Mouse (Mus musculus) hindbrain, embryonic 13.5 days (tissue): ENCODE data around the gene Gm29427. TPM values are rescaled to one million over a fixed set of nuclear protein-coding genes. Genes with fewer than 3 reads are reported as not detected.
"Not testable (repeated sequence)": the region's sequence is repeated elsewhere in the genome, so short reads cannot be mapped to it uniquely, and the experiment has no call there.

Experiments
- ATAC-seq: fragments of 200-750 bp; cut with Nextera tagmentation; 2 replicates; pipeline ENCODE4 v1.8.0; 2017; ENCODE audit warnings: moderate TSS enrichment; ENCODE audit not compliant: low FRiP score
- H3K27ac ChIP-seq: fragments of 300-500 bp; sonication (generic); 2 replicates; pipeline ENCODE4 v1.5.1; 2015; ENCODE audit warnings: inconsistent platforms, mild to moderate bottlenecking, moderate library complexity
- H3K27me3 ChIP-seq: fragments of 300-500 bp; sonication (generic); 2 replicates; pipeline ENCODE4 v1.6.1; 2015; ENCODE audit warnings: mild to moderate bottlenecking, inconsistent platforms
- H3K36me3 ChIP-seq: fragments of 300-500 bp; sonication (generic); 2 replicates; pipeline ENCODE4 v1.6.1; 2015; ENCODE audit warnings: mild to moderate bottlenecking, inconsistent platforms
- H3K4me1 ChIP-seq: fragments of 300-500 bp; sonication (generic); replicated peaks from 2 replicates; pipeline ENCODE4 v1.6.1; 2015; ENCODE audit warnings: inconsistent platforms
- H3K4me2 ChIP-seq: fragments of 300-500 bp; sonication (generic); 2 replicates; pipeline ENCODE4 v1.6.1; 2015; ENCODE audit warnings: inconsistent platforms, mild to moderate bottlenecking, moderate library complexity
- H3K4me3 ChIP-seq: fragments of 300-500 bp; sonication (generic); 2 replicates; pipeline ENCODE4 v1.5.1; 2015; ENCODE audit warnings: mild to moderate bottlenecking, inconsistent platforms
- H3K9ac ChIP-seq: fragments of 300-500 bp; sonication (generic); 2 replicates; pipeline ENCODE4 v1.6.1; 2015; ENCODE audit warnings: mild to moderate bottlenecking, inconsistent platforms
- H3K9me3 ChIP-seq: fragments of 300-500 bp; sonication (generic); 2 replicates; pipeline ENCODE4 v1.6.1; 2016; ENCODE audit warnings: inconsistent platforms
- WGBS: fragments of 180-500 bp; shearing (Covaris S2); methylation state at CpG from one replicate; pipeline ENCODE4 v1.1.7; 2015; 5-methylcytosine and 5-hydroxymethylcytosine counted together
- polyA plus RNA-seq: library from polyadenylated mRNA; unstranded; fragments of >200 nt; fragmentation: Nextera tagmentation; extraction: Ambion mirVana; gene quantifications from 2 replicates; pipeline ENCODE4 v1.2.1, GENCODE M21; 2015

Gm29427 gene
- polyA plus RNA-seq, 1 experiment from 2014 or later: 0.16 TPM

GRCm38 (mm10) chr1:130683905-130684304 is 31.7 kb downstream of the Gm29427 start:
- 60% methylated on average over 1 of the region's 1 CpGs for WGBS

GRCm38 (mm10) chr1:130681656-130682413 is 33.8 kb downstream of the Gm29427 start:
- H3K4me3 ChIP-seq: no peak overlapping the region
- no peak overlapping the region for H3K9ac ChIP-seq
- WGBS: 84% methylated on average over 6 of the region's 6 CpGs
- no peak overlapping the region for H3K4me2 ChIP-seq
- no peaks in the 10 kb centered on the region for H3K4me1 ChIP-seq
- no peak for ATAC-seq
- H3K9me3 ChIP-seq: no peaks in the 10 kb centered on the region
- no peak overlapping the region for H3K27ac ChIP-seq
- no peaks in the 10 kb centered on the region for H3K36me3 ChIP-seq
- H3K27me3 ChIP-seq: no peaks in the 10 kb centered on the region

More at GRCm38 (mm10) chr1:130683905-130684304, 31.7 kb downstream of the Gm29427 start:
- no peak for ATAC-seq
- no peak overlapping the region for H3K4me3 ChIP-seq
- peaks cover 3% of the 10 kb centered on the region; the same call in 1 of the 2 replicates for H3K9me3 ChIP-seq
- H3K4me2 ChIP-seq: no peak overlapping the region
- H3K36me3 ChIP-seq: peaks cover 15% of the 10 kb centered on the region
- H3K27me3 ChIP-seq: no peaks in the 10 kb centered on the region
- no peaks in the 10 kb centered on the region for H3K4me1 ChIP-seq
- no peak overlapping the region for H3K27ac ChIP-seq
- H3K9ac ChIP-seq: no peak overlapping the region

GRCm38 (mm10) chr1:130681075-130681474 is 34.5 kb downstream of the Gm29427 start:
- Histone ChIP-seq H3K9me3 (no peaks in the 10 kb centered on the region), H3K9ac (no peak overlapping the region), H3K27me3 (no peaks in the 10 kb centered on the region), H3K4me3 (no peak overlapping the region), H3K4me2 (no peak overlapping the region), H3K4me1 (no peaks in the 10 kb centered on the region), H3K36me3 (no peaks in the 10 kb centered on the region), H3K27ac (no peak overlapping the region)
- 93% methylated on average over 2 of the region's 2 CpGs for WGBS
- no peak for ATAC-seq

GRCm38 (mm10) chr1:130678551-130678950 is 37.0 kb downstream of the Gm29427 start:
- no peaks in the 10 kb centered on the region for H3K36me3 ChIP-seq
- no peaks in the 10 kb centered on the region for H3K9me3 ChIP-seq
- WGBS: 91% methylated on average over 2 of the region's 2 CpGs
- no peaks in the 10 kb centered on the region for H3K27me3 ChIP-seq
- no peak for ATAC-seq
- no peak overlapping the region for H3K27ac ChIP-seq
- H3K4me1 ChIP-seq: no peaks in the 10 kb centered on the region
- H3K9ac ChIP-seq: no peak overlapping the region
- H3K4me3 ChIP-seq: no peak overlapping the region
- H3K4me2 ChIP-seq: no peak overlapping the region

- not testable (repeated sequence) for H3K9me3 ChIP-seq, H3K27ac ChIP-seq, H3K4me2 ChIP-seq, H3K27me3 ChIP-seq, H3K4me1 ChIP-seq, H3K9ac ChIP-seq, H3K4me3 ChIP-seq, ATAC-seq, H3K36me3 ChIP-seq
- 91% methylated on average over 5 of the region's 5 CpGs for WGBS
Measured at GRCm38 (mm10) chr1:130663576-130663975, 52.0 kb downstream of the Gm29427 start.

GRCm38 (mm10) chr1:130661454-130661853 is 54.1 kb downstream of the Gm29427 start, which contains the start of gene C4bp:
TSS of gene C4bp (minus strand) at chr1:130661632.
- 82% methylated on average over 3 of the region's 3 CpGs for WGBS
- H3K27ac ChIP-seq: no peak within 1 kb of the TSS
- no peaks in the 10 kb centered on the region for H3K27me3 ChIP-seq
- no peak within 1 kb of the TSS for H3K4me2 ChIP-seq
- no peaks in the 10 kb centered on the region for H3K9me3 ChIP-seq
- no peak within 1 kb of the TSS for H3K4me3 ChIP-seq
- H3K36me3 ChIP-seq: no peaks in the 10 kb centered on the region
- H3K9ac ChIP-seq: no peak within 1 kb of the TSS
- ATAC-seq: no peak
- no peaks in the 10 kb centered on the region for H3K4me1 ChIP-seq

- H3K9me3 ChIP-seq, H3K4me1 ChIP-seq, H3K9ac ChIP-seq, H3K27me3 ChIP-seq, H3K4me3 ChIP-seq, H3K4me2 ChIP-seq, ATAC-seq, H3K27ac ChIP-seq, H3K36me3 ChIP-seq: not testable (repeated sequence)
- 40% methylated on average over 5 of the region's 5 CpGs for WGBS
Measured at GRCm38 (mm10) chr1:130659641-130660040, 56.0 kb downstream of the Gm29427 start.

GRCm38 (mm10) chr1:130644103-130644502 is 71.5 kb downstream of the Gm29427 start:
- WGBS: 60% methylated on average over 4 of the region's 4 CpGs
- H3K4me1 ChIP-seq: 0 out of 2 replicates have a peak, but pooled peaks cover 4% of the 10 kb centered on the region
- H3K9ac ChIP-seq: no peak overlapping the region
- no peak for ATAC-seq
- no peaks in the 10 kb centered on the region for H3K9me3 ChIP-seq
- H3K27ac ChIP-seq: no peak overlapping the region
- no peak overlapping the region for H3K4me3 ChIP-seq
- H3K36me3 ChIP-seq: no peaks in the 10 kb centered on the region
- H3K27me3 ChIP-seq: no peaks in the 10 kb centered on the region
- H3K4me2 ChIP-seq: no peak overlapping the region

- Histone ChIP-seq H3K4me2 (no peak overlapping the region), H3K27me3 (no peaks in the 10 kb centered on the region), H3K36me3 (no peaks in the 10 kb centered on the region), H3K27ac (no peak overlapping the region), H3K4me1 (0 out of 2 replicates have a peak, but pooled peaks cover 4% of the 10 kb centered on the region), H3K4me3 (no peak overlapping the region), H3K9me3 (no peaks in the 10 kb centered on the region), H3K9ac (no peak overlapping the region)
- no peak for ATAC-seq
Measured at GRCm38 (mm10) chr1:130640967-130641366, 74.6 kb downstream of the Gm29427 start.

GRCm38 (mm10) chr1:130633761-130634410 is 81.7 kb downstream of the Gm29427 start:
- no peak for ATAC-seq
- H3K36me3 ChIP-seq: no peaks in the 10 kb centered on the region

GRCm38 (mm10) chr1:130633316-130633715 is 82.3 kb downstream of the Gm29427 start:
- no peak overlapping the region for H3K27ac ChIP-seq
- ATAC-seq: no peak
- no peaks in the 10 kb centered on the region for H3K9me3 ChIP-seq
- no peaks in the 10 kb centered on the region for H3K36me3 ChIP-seq
- H3K9ac ChIP-seq: no peak overlapping the region
- H3K4me3 ChIP-seq: no peak overlapping the region
- no peak overlapping the region for H3K4me2 ChIP-seq
- no peaks in the 10 kb centered on the region for H3K27me3 ChIP-seq
- no peaks in the 10 kb centered on the region for H3K4me1 ChIP-seq
- 94% methylated on average over 8 of the region's 8 CpGs for WGBS

More at GRCm38 (mm10) chr1:130633761-130634410, 81.7 kb downstream of the Gm29427 start:
- no peak overlapping the region for H3K27ac ChIP-seq
- H3K4me2 ChIP-seq: no peak overlapping the region
- no peaks in the 10 kb centered on the region for H3K4me1 ChIP-seq
- H3K4me3 ChIP-seq: no peak overlapping the region
- no peaks in the 10 kb centered on the region for H3K27me3 ChIP-seq
- H3K9me3 ChIP-seq: no peaks in the 10 kb centered on the region
- 33% methylated on average over 16 of the region's 16 CpGs for WGBS
- no peak overlapping the region for H3K9ac ChIP-seq

GRCm38 (mm10) chr1:130629521-130629920 is 86.1 kb downstream of the Gm29427 start, which contains the start of gene Zp3r:
TSS of gene Zp3r (minus strand) at chr1:130629621.
- no peak within 1 kb of the TSS for H3K4me2 ChIP-seq
- no peak within 1 kb of the TSS for H3K27ac ChIP-seq
- no peaks in the 10 kb centered on the region for H3K4me1 ChIP-seq
- no peak within 1 kb of the TSS for H3K4me3 ChIP-seq
- H3K9me3 ChIP-seq: no peaks in the 10 kb centered on the region
- no peaks in the 10 kb centered on the region for H3K27me3 ChIP-seq
- no peak for ATAC-seq
- 98% methylated on average over 2 of the region's 2 CpGs for whole genome bisulfite sequencing
- no peaks in the 10 kb centered on the region for H3K36me3 ChIP-seq
- H3K9ac ChIP-seq: no peak within 1 kb of the TSS
